ENCODE assay signal across 9 mouse cellular contexts in genomic region chr7:117896528-117896927, GRCm38 (mm10).
DNase-seq lines count a peak whose midpoint lies in the region; ATAC-seq lines count a peak whose summit lies in the region.
"Had no signal": no experiment of that assay in that cellular context is flagged by ENCODE, and none has a peak within 500 bp of the region (broad histone marks: within the 10 kb centered on the region; RNA-seq: fewer than 3 reads in every experiment).

No protein-coding gene starts in this region.

- no peaks in the 10 kb centered on the region for H3K9me3 ChIP-seq in kidney, embryonic 15.5 days (replicated peaks)
- H3K9me3 ChIP-seq: embryonic facial prominence, embryonic 10.5 days had no signal

- 82% methylated on average over 2 of the region's 2 CpGs for WGBS in kidney, embryonic 15.5 days

- peak; percentile 66 for DNase-seq in kidney, adult 11 months
- DNase-seq in 3T3-L1 (ENCODE audit: low read depth, low spot score) (peak; percentile 9), NIH3T3 (ENCODE audit: low read depth) (peak; percentile 21)
- DNase-seq in kidney, postnatal 10 days, result peak; percentile 76
- DNase-seq in thymus, postnatal 14 days, result no peak

- H3K9ac ChIP-seq in kidney, embryonic 15.5 days, result no peak overlapping the region

- no peak overlapping the region for H3K4me2 ChIP-seq in kidney, embryonic 15.5 days

- no peaks in the 10 kb centered on the region for H3K36me3 ChIP-seq in kidney, embryonic 15.5 days
- H3K36me3 ChIP-seq: embryonic facial prominence, embryonic 10.5 days had no signal

- H3K4me1 ChIP-seq in kidney, embryonic 15.5 days, result no peaks in the 10 kb centered on the region
- H3K4me1 ChIP-seq: embryonic facial prominence, embryonic 10.5 days had no signal

- ATAC-seq in kidney, embryonic 15.5 days (replicated peaks; ENCODE audit: low FRiP score), result no peak
- ATAC-seq in megakaryocyte, adult 5-6 weeks (ENCODE audit: poor library complexity, severe bottlenecking), result no peak
- ATAC-seq: forebrain, embryonic 16.5 days had no signal

- no peak overlapping the region for H3K27ac ChIP-seq in kidney, embryonic 15.5 days
- H3K27ac ChIP-seq: embryonic facial prominence, embryonic 10.5 days had no signal

- H3K27me3 ChIP-seq in kidney, embryonic 15.5 days, result no peaks in the 10 kb centered on the region

- H3K4me3 ChIP-seq in kidney, embryonic 15.5 days (replicated peaks), result no peak overlapping the region
- H3K4me3 ChIP-seq: embryonic facial prominence, embryonic 10.5 days had no signal
